Mouse (Mus musculus): ENCODE data around the gene Dhx58. TPM values are rescaled to one million over a fixed set of nuclear protein-coding genes. Genes with fewer than 3 reads are reported as not detected.

Dhx58 gene
- polyA plus RNA-seq, 1 experiment from 2014 or later = 2.0 TPM

GRCm38 (mm10) chr11:100729976-100730375 lies 25.9 kb upstream of the Dhx58 start:
- H3K4me3 ChIP-seq (ENCODE audit: low read depth, low read length) = no peak overlapping the region
- H3K27me3 ChIP-seq (ENCODE audit: control insufficient read depth, insufficient read depth, low read length) = no peaks in the 10 kb centered on the region
- H3K27ac ChIP-seq (replicated peaks; ENCODE audit: low read depth, low read length) = no peak overlapping the region
- H3K36me3 ChIP-seq (ENCODE audit: control insufficient read depth, insufficient read depth, low read length) = no peaks in the 10 kb centered on the region; the same call in 1 of the 2 replicates
- no peaks in the 10 kb centered on the region for H3K9me3 ChIP-seq (ENCODE audit: control insufficient read depth, low read length)
- peaks cover 3% of the 10 kb centered on the region; the same call in 1 of the 2 replicates for H3K4me1 ChIP-seq (ENCODE audit: control insufficient read depth, insufficient read depth, low read length)
- H3K9ac ChIP-seq (ENCODE audit: low read length) = no peak overlapping the region
- no peak for ATAC-seq (ENCODE audit: insufficient number of reproducible peaks, low FRiP score, low TSS enrichment, low read depth)
- no peak overlapping the region for H3K4me2 ChIP-seq (ENCODE audit: low read depth, severe bottlenecking)
- 91% methylated on average over 4 of the region's 4 CpGs for WGBS
- DNase-seq (ENCODE audit: low spot score) = no peak

- Histone ChIP-seq H3K4me2 (ENCODE audit: low read depth, severe bottlenecking) (no peak overlapping the region), H3K4me3 (ENCODE audit: low read depth, low read length) (no peak overlapping the region), H3K36me3 (ENCODE audit: control insufficient read depth, insufficient read depth, low read length) (no peaks in the 10 kb centered on the region; the same call in 1 of the 2 replicates), H3K27me3 (ENCODE audit: control insufficient read depth, insufficient read depth, low read length) (no peaks in the 10 kb centered on the region), H3K27ac (replicated peaks; ENCODE audit: low read depth, low read length) (no peak overlapping the region), H3K9me3 (ENCODE audit: control insufficient read depth, low read length) (no peaks in the 10 kb centered on the region), H3K4me1 (ENCODE audit: control insufficient read depth, insufficient read depth, low read length) (peaks cover 7% of the 10 kb centered on the region; the same call in 1 of the 2 replicates), H3K9ac (ENCODE audit: low read length) (no peak overlapping the region)
- DNase-seq (ENCODE audit: low spot score) = no peak
- WGBS = 86% methylated on average over 6 of the region's 6 CpGs
- ATAC-seq (ENCODE audit: insufficient number of reproducible peaks, low FRiP score, low TSS enrichment, low read depth) = no peak
Measured at GRCm38 (mm10) chr11:100728601-100729000, 24.5 kb upstream of the Dhx58 start.

- Histone ChIP-seq H3K9me3 (ENCODE audit: control insufficient read depth, low read length) (no peaks in the 10 kb centered on the region), H3K36me3 (ENCODE audit: control insufficient read depth, insufficient read depth, low read length) (no peaks in the 10 kb centered on the region), H3K27ac (replicated peaks; ENCODE audit: low read depth, low read length) (no peak overlapping the region), H3K27me3 (ENCODE audit: control insufficient read depth, insufficient read depth, low read length) (no peaks in the 10 kb centered on the region), H3K4me3 (ENCODE audit: low read depth, low read length) (no peak overlapping the region), H3K9ac (ENCODE audit: low read length) (no peak overlapping the region), H3K4me2 (ENCODE audit: low read depth, severe bottlenecking) (no peak overlapping the region), H3K4me1 (ENCODE audit: control insufficient read depth, insufficient read depth, low read length) (peaks cover 7% of the 10 kb centered on the region; the same call in 1 of the 2 replicates)
- no peak for DNase-seq (ENCODE audit: low spot score)
- ATAC-seq (ENCODE audit: insufficient number of reproducible peaks, low FRiP score, low TSS enrichment, low read depth) = no peak
- 89% methylated on average over 3 of the region's 3 CpGs for WGBS
Measured at GRCm38 (mm10) chr11:100727201-100727600, 23.1 kb upstream of the Dhx58 start.

GRCm38 (mm10) chr11:100724919-100725512 lies 20.9 kb upstream of the Dhx58 start:
- no peaks in the 10 kb centered on the region for H3K36me3 ChIP-seq (ENCODE audit: control insufficient read depth, insufficient read depth, low read length)
- 34% methylated on average over 5 of the region's 5 CpGs for WGBS
- no peak for ATAC-seq (ENCODE audit: insufficient number of reproducible peaks, low FRiP score, low TSS enrichment, low read depth)

GRCm38 (mm10) chr11:100722493-100723028 lies 18.5 kb upstream of the Dhx58 start:
- H3K4me1 ChIP-seq (ENCODE audit: control insufficient read depth, insufficient read depth, low read length) = peaks cover 7% of the 10 kb centered on the region; the same call in 1 of the 2 replicates
- no peaks in the 10 kb centered on the region for H3K9me3 ChIP-seq (ENCODE audit: control insufficient read depth, low read length)
- H3K36me3 ChIP-seq (ENCODE audit: control insufficient read depth, insufficient read depth, low read length) = peaks cover 5% of the 10 kb centered on the region; the same call in 1 of the 2 replicates
- no peaks in the 10 kb centered on the region for H3K27me3 ChIP-seq (ENCODE audit: control insufficient read depth, insufficient read depth, low read length)
- DNase-seq (ENCODE audit: low spot score) = no peak
- no peak overlapping the region for H3K4me3 ChIP-seq (ENCODE audit: low read depth, low read length)
- no peak overlapping the region for H3K4me2 ChIP-seq (ENCODE audit: low read depth, severe bottlenecking)
- no peak overlapping the region for H3K27ac ChIP-seq (replicated peaks; ENCODE audit: low read depth, low read length)
- WGBS = 56% methylated on average over 2 of the region's 2 CpGs
- no peak for ATAC-seq (ENCODE audit: insufficient number of reproducible peaks, low FRiP score, low TSS enrichment, low read depth)
- no peak overlapping the region for H3K9ac ChIP-seq (ENCODE audit: low read length)

More at GRCm38 (mm10) chr11:100724919-100725512, 20.9 kb upstream of the Dhx58 start:
- DNase-seq (ENCODE audit: low spot score) = no peak
- no peaks in the 10 kb centered on the region for H3K27me3 ChIP-seq (ENCODE audit: control insufficient read depth, insufficient read depth, low read length)
- no peak overlapping the region; the same call in 1 of the 2 replicates for H3K9ac ChIP-seq (ENCODE audit: low read length)
- no peak overlapping the region for H3K4me3 ChIP-seq (ENCODE audit: low read depth, low read length)
- H3K4me1 ChIP-seq (ENCODE audit: control insufficient read depth, insufficient read depth, low read length) = peaks cover 7% of the 10 kb centered on the region; the same call in 1 of the 2 replicates
- no peaks in the 10 kb centered on the region for H3K9me3 ChIP-seq (ENCODE audit: control insufficient read depth, low read length)
- H3K4me2 ChIP-seq (ENCODE audit: low read depth, severe bottlenecking) = no peak overlapping the region
- H3K27ac ChIP-seq (replicated peaks; ENCODE audit: low read depth, low read length) = no peak overlapping the region; the same call in 1 of the 2 replicates

GRCm38 (mm10) chr11:100721776-100722492 lies 17.9 kb upstream of the Dhx58 start:
- no peak for ATAC-seq (ENCODE audit: insufficient number of reproducible peaks, low FRiP score, low TSS enrichment, low read depth)
- Histone ChIP-seq H3K27me3 (ENCODE audit: control insufficient read depth, insufficient read depth, low read length) (no peaks in the 10 kb centered on the region), H3K4me2 (ENCODE audit: low read depth, severe bottlenecking) (no peak overlapping the region), H3K9me3 (ENCODE audit: control insufficient read depth, low read length) (no peaks in the 10 kb centered on the region), H3K9ac (ENCODE audit: low read length) (no peak overlapping the region), H3K27ac (replicated peaks; ENCODE audit: low read depth, low read length) (no peak overlapping the region), H3K36me3 (ENCODE audit: control insufficient read depth, insufficient read depth, low read length) (peaks cover 6% of the 10 kb centered on the region; the same call in 1 of the 2 replicates), H3K4me1 (ENCODE audit: control insufficient read depth, insufficient read depth, low read length) (peaks cover 7% of the 10 kb centered on the region; the same call in 1 of the 2 replicates), H3K4me3 (ENCODE audit: low read depth, low read length) (no peak overlapping the region)
- DNase-seq (ENCODE audit: low spot score) = no peak
- WGBS = 84% methylated on average over 8 of the region's 8 CpGs

- no peaks in the 10 kb centered on the region for H3K9me3 ChIP-seq (ENCODE audit: control insufficient read depth, low read length)
- 86% methylated on average over 4 of the region's 4 CpGs for WGBS
- DNase-seq (ENCODE audit: low spot score) (no peak), ATAC-seq (ENCODE audit: insufficient number of reproducible peaks, low FRiP score, low TSS enrichment, low read depth) (no peak)
- no peak overlapping the region for H3K4me3 ChIP-seq (ENCODE audit: low read depth, low read length)
- peaks cover 8% of the 10 kb centered on the region; the same call in 1 of the 2 replicates for H3K36me3 ChIP-seq (ENCODE audit: control insufficient read depth, insufficient read depth, low read length)
- H3K27ac ChIP-seq (replicated peaks; ENCODE audit: low read depth, low read length) = no peak overlapping the region
- H3K4me1 ChIP-seq (ENCODE audit: control insufficient read depth, insufficient read depth, low read length) = peaks cover 7% of the 10 kb centered on the region; the same call in 1 of the 2 replicates
- no peak overlapping the region for H3K4me2 ChIP-seq (ENCODE audit: low read depth, severe bottlenecking)
- H3K9ac ChIP-seq (ENCODE audit: low read length) = no peak overlapping the region
- no peaks in the 10 kb centered on the region for H3K27me3 ChIP-seq (ENCODE audit: control insufficient read depth, insufficient read depth, low read length)
Measured at GRCm38 (mm10) chr11:100721254-100721653, 17.2 kb upstream of the Dhx58 start.

- Histone ChIP-seq H3K27ac (replicated peaks; ENCODE audit: low read depth, low read length) (no peak overlapping the region), H3K27me3 (ENCODE audit: control insufficient read depth, insufficient read depth, low read length) (no peaks in the 10 kb centered on the region), H3K4me1 (ENCODE audit: control insufficient read depth, insufficient read depth, low read length) (peaks cover 7% of the 10 kb centered on the region; the same call in 1 of the 2 replicates), H3K9me3 (ENCODE audit: control insufficient read depth, low read length) (no peaks in the 10 kb centered on the region), H3K36me3 (ENCODE audit: control insufficient read depth, insufficient read depth, low read length) (peaks cover 14% of the 10 kb centered on the region), H3K4me2 (ENCODE audit: low read depth, severe bottlenecking) (no peak overlapping the region), H3K4me3 (ENCODE audit: low read depth, low read length) (no peak overlapping the region), H3K9ac (ENCODE audit: low read length) (no peak overlapping the region)
- ATAC-seq (ENCODE audit: insufficient number of reproducible peaks, low FRiP score, low TSS enrichment, low read depth) (no peak), DNase-seq (ENCODE audit: low spot score) (no peak)
- 86% methylated on average over 5 of the region's 5 CpGs for WGBS
Measured at GRCm38 (mm10) chr11:100720345-100720744, 16.3 kb upstream of the Dhx58 start.
